Mouse (Mus musculus) heart, postnatal 25 days (tissue): ENCODE data around the gene Hbq1a. TPM values are rescaled to one million over a fixed set of nuclear protein-coding genes. Genes with fewer than 3 reads are reported as not detected.

Source experiments
- DNase-seq: peaks from one replicate; pipeline ENCODE4 v3.0.0; 2022; ENCODE audit warnings: low spot score
- intact Hi-C: fragments of 180-260 bp; cut with DNase I; formaldehyde crosslinking; loops from one replicate; pipeline ENCODE4 v1.15.1; 2025
- total RNA-seq, 2 experiments: library from RNA; stranded (reverse); gene quantifications; 2 replicates each; pipeline ENCODE4 v1.2.3; 2021

Hbq1a gene
- total RNA-seq, 2 experiments from 2014 or later: 1.3 to 2.0 TPM

- intact Hi-C loops: loop anchor here (5.0 kb wide), 2 partner anchors 103 to 238 kb away; no protein-coding TSS in a partner anchor
- DNase-seq: no peak
These were observed 49.5 kb downstream of the Hbq1a start for GRCm38 (mm10) chr11:32349284-32349953.

Other genes starting within 250 kb of the Hbq1a start
- gene Il9r, start 99.8 kb upstream of the Hbq1a start, total RNA-seq: not detected
- gene Snrnp25, start 94.7 kb upstream of the Hbq1a start, total RNA-seq: 10 to 100 TPM; 11.1 to 12.4 TPM
- gene Rhbdf1, start 77.8 kb upstream of the Hbq1a start, total RNA-seq: 10 to 100 TPM; 21.9 to 25.0 TPM
- 1 to 10 TPM; 5.1 to 6.0 TPM for gene Mpg, start 73.6 kb upstream of the Hbq1a start, total RNA-seq
- gene Nprl3, start 32.4 kb upstream of the Hbq1a start, total RNA-seq: 10 to 100 TPM; 26.8 to 29.8 TPM
- not detected for gene Hba-x, start 23.7 kb upstream of the Hbq1a start, total RNA-seq
- over 10,000 TPM in 1 of 2 experiments, 1,000 to 10,000 TPM in 1; 9,129 to 20,531 TPM for gene Hba-a1, start 16.6 kb upstream of the Hbq1a start, total RNA-seq
- gene Hbq1b, start 13.1 kb upstream of the Hbq1a start, total RNA-seq: 1 to 10 TPM in 1 of 2 experiments, under 1 TPM in 1; 0.70 to 1.9 TPM
- gene Hba-a2, start 3.6 kb upstream of the Hbq1a start, total RNA-seq: over 10,000 TPM in 1 of 2 experiments, 1,000 to 10,000 TPM in 1; 8,713 to 18,074 TPM
- 1 to 10 TPM; 5.8 to 7.7 TPM for gene Sh3pxd2b, start 47.8 kb downstream of the Hbq1a start, total RNA-seq
- 1 to 10 TPM; 6.3 to 8.9 TPM for gene Ubtd2, start 155.3 kb downstream of the Hbq1a start, total RNA-seq
- under 1 TPM in 1 of 2 experiments, not detected in 1; 0.61 TPM for gene Efcab9, start 232.0 kb downstream of the Hbq1a start, total RNA-seq
- 10 to 100 TPM in 1 of 2 experiments, 1 to 10 TPM in 1; 9.8 to 11.0 TPM for gene Stk10, start 233.2 kb downstream of the Hbq1a start, total RNA-seq